Mouse (Mus musculus) forebrain, embryonic 14.5 days (tissue): ENCODE data around the gene Zmynd11. TPM values are rescaled to one million over a fixed set of nuclear protein-coding genes. Genes with fewer than 3 reads are reported as not detected.
"Not testable (repeated sequence)": the region's sequence is repeated elsewhere in the genome, so short reads cannot be mapped to it uniquely, and the experiment has no call there.

Experiments
- ATAC-seq: fragments of 200-750 bp; cut with Nextera tagmentation; 2 replicates; pipeline ENCODE4 v1.8.0; 2017; ENCODE audit warnings: mild to moderate bottlenecking, moderate library complexity
- DNase-seq: peaks from one replicate; pipeline ENCODE4 v3.0.0-alpha.2; 2015; ENCODE audit warnings: low spot score
- H3K27ac ChIP-seq: fragments of 300-500 bp; sonication (generic); 2 replicates; pipeline ENCODE4 v1.5.1; 2014; ENCODE audit warnings: low read depth, mild to moderate bottlenecking, control low read depth, low read length, moderate library complexity
- H3K27me3 ChIP-seq: fragments of 300-500 bp; sonication (generic); replicated peaks from 2 replicates; pipeline ENCODE4 v1.6.1; 2014; ENCODE audit warnings: low read length, control low read depth, mixed read lengths; ENCODE audit not compliant: control insufficient read depth, insufficient read depth
- H3K36me3 ChIP-seq: fragments of 300-500 bp; sonication (generic); 2 replicates; pipeline ENCODE4 v1.6.1; 2014; ENCODE audit warnings: low read length, control low read depth; ENCODE audit not compliant: control insufficient read depth, insufficient read depth
- H3K4me1 ChIP-seq: fragments of 300-500 bp; sonication (generic); 2 replicates; pipeline ENCODE4 v1.6.1; 2014; ENCODE audit warnings: antibody characterized with exemption, low read length, control low read depth; ENCODE audit not compliant: control insufficient read depth, insufficient read depth
- H3K4me2 ChIP-seq: fragments of 300-500 bp; sonication (generic); 2 replicates; pipeline ENCODE4 v1.6.1; 2014; ENCODE audit warnings: mild to moderate bottlenecking, control low read depth, low read length
- H3K4me3 ChIP-seq: fragments of 300-500 bp; sonication (generic); 2 replicates; pipeline ENCODE4 v1.5.1; 2014; ENCODE audit warnings: low read depth, low read length, control low read depth
- H3K9ac ChIP-seq: fragments of 300-500 bp; sonication (generic); 2 replicates; pipeline ENCODE4 v1.6.1; 2014; ENCODE audit warnings: mild to moderate bottlenecking, low read length, control low read depth, moderate library complexity
- H3K9me3 ChIP-seq: fragments of 300-500 bp; sonication (generic); replicated peaks from 2 replicates; pipeline ENCODE4 v1.6.1; 2016; ENCODE audit warnings: low read length, control low read depth, mixed read lengths; ENCODE audit not compliant: control insufficient read depth
- WGBS: fragments of 180-500 bp; shearing (Covaris S2); extraction: QIAGEN DNeasy Blood & Tissue Kit; methylation state at CpG from one replicate; pipeline ENCODE4 v1.1.7; 2014; 5-methylcytosine and 5-hydroxymethylcytosine counted together
- polyA plus RNA-seq: library from polyadenylated mRNA; unstranded; fragments of >200 nt; fragmentation: Nextera tagmentation; extraction: Ambion mirVana; gene quantifications from 2 replicates; pipeline ENCODE4 v1.2.1, GENCODE M21; 2014

Zmynd11 gene
- polyA plus RNA-seq, 1 experiment from 2014 or later: 148 TPM

DNA sequence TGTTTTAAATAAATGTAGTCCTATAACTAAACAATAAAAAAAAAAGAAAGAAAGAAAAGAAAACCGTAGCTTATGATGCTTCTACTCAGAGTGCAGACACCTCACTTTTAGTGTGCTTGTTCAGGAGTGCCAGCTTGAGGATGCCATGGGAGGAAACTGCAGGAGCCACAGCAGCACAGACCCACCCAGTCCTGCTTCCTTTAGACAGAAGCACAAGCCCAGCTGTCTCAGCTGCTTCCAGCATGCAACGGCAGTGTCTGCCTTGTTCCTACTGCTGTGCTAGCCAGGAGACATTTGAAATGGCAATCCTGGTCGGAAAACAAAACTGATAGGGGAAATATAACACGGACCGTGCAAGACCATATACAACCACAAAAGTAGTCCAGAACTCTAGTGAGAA lies 28.1 kb downstream of the Zmynd11 start:
- ATAC-seq (no peak), DNase-seq (no peak)
- WGBS: 84% methylated on average over 5 of the region's 5 CpGs
- Histone ChIP-seq H3K36me3 (peaks cover 6% of the 10 kb centered on the region; the same call in 1 of the 2 replicates), H3K4me1 (no peaks in the 10 kb centered on the region), H3K27ac (no peak overlapping the region), H3K4me2 (no peak overlapping the region), H3K9ac (no peak overlapping the region), H3K9me3 (no peaks in the 10 kb centered on the region), H3K4me3 (no peak overlapping the region), H3K27me3 (no peaks in the 10 kb centered on the region)

DNA sequence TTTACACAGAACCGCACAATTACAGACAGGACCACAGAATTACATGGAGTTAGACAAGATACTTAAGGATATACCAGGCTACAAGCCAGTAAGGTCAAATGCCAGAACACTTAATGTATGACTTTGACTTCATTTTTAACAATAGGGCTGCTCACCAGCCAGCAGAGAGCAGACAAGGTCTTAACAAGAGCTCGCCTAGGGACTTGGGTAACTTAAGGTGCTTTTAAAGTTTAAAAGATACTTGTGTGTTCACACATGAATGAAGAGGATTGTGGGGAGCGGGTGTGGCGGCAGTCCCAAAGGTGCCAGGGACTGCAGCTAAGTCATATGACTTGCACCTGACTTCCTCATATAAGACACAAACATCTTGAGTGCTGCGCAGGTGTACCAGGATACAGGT lies 32.9 kb downstream of the Zmynd11 start:
- not testable (repeated sequence) for H3K4me3 ChIP-seq, H3K4me1 ChIP-seq, H3K9ac ChIP-seq, H3K9me3 ChIP-seq, H3K4me2 ChIP-seq, DNase-seq, H3K27ac ChIP-seq, ATAC-seq, H3K27me3 ChIP-seq
- 92% methylated on average over 4 of the region's 5 CpGs for WGBS
- peaks cover 14% of the 10 kb centered on the region; the same call in 1 of the 2 replicates for H3K36me3 ChIP-seq

GRCm38 (mm10) chr13:9729073-9729472 lies 36.1 kb downstream of the Zmynd11 start:
- Histone ChIP-seq H3K27me3 (no peaks in the 10 kb centered on the region), H3K9me3 (no peaks in the 10 kb centered on the region), H3K4me1 (no peaks in the 10 kb centered on the region), H3K9ac (no peak overlapping the region), H3K4me3 (no peak overlapping the region), H3K27ac (no peak overlapping the region), H3K36me3 (peaks cover 14% of the 10 kb centered on the region; the same call in 1 of the 2 replicates), H3K4me2 (no peak overlapping the region)
- 81% methylated on average over 1 of the region's 1 CpGs for WGBS
- ATAC-seq (no peak), DNase-seq (no peak)

- peaks cover 21% of the 10 kb centered on the region for H3K36me3 ChIP-seq
- DNase-seq (no peak), ATAC-seq (no peak)
- H3K9ac ChIP-seq: no peak overlapping the region
- no peak overlapping the region for H3K4me3 ChIP-seq
- H3K27ac ChIP-seq: no peak overlapping the region
- no peaks in the 10 kb centered on the region for H3K9me3 ChIP-seq
- H3K4me2 ChIP-seq: no peak overlapping the region
- WGBS: 82% methylated on average over 1 of the region's 1 CpGs
- no peaks in the 10 kb centered on the region for H3K27me3 ChIP-seq
- no peaks in the 10 kb centered on the region for H3K4me1 ChIP-seq
Observed at GRCm38 (mm10) chr13:9715224-9715623, 49.9 kb downstream of the Zmynd11 start.

DNA sequence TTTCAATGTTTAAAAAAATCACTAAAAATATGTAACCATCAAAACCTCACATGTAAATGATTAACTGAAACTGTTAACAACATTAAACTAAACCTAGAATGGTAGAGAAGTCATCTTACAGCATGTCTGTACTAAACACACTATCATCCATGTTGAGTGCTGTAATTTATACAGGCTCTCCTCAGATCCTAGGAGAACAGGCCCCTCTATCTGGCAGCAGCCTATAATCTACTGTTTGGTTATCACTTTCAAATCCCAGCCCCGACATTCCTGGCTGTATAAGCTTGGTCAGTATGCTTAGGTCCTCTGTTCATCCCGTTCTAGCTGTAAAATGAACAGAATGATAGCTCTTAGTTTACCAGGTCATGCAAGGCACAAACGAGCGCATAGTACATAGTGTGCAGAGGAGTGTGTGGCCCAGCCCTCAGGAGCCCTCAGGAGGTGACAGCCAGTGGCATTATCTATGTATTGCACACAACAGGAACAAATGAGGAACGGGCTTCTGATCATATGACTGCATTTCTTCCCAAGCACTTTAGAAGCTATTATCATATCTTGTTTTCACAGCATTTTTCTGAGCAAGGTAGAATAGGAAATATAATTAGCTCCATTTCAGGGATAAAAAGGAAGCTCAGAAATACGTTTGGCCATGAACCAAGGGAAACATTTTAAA lies 51.5 kb downstream of the Zmynd11 start:
- Histone ChIP-seq H3K4me2 (no peak overlapping the region), H3K9ac (no peak overlapping the region), H3K27me3 (no peaks in the 10 kb centered on the region), H3K36me3 (peaks cover 16% of the 10 kb centered on the region), H3K9me3 (no peaks in the 10 kb centered on the region), H3K27ac (no peak overlapping the region), H3K4me3 (no peak overlapping the region), H3K4me1 (no peaks in the 10 kb centered on the region)
- WGBS: 86% methylated on average over 6 of the region's 6 CpGs
- ATAC-seq (no peak), DNase-seq (no peak)

- Histone ChIP-seq H3K27ac (no peak overlapping the region), H3K36me3 (peaks cover 17% of the 10 kb centered on the region), H3K9me3 (no peaks in the 10 kb centered on the region), H3K4me1 (no peaks in the 10 kb centered on the region), H3K27me3 (no peaks in the 10 kb centered on the region), H3K4me3 (no peak overlapping the region), H3K9ac (no peak overlapping the region), H3K4me2 (no peak overlapping the region)
- 88% methylated on average over 3 of the region's 3 CpGs for WGBS
- no peak for DNase-seq
- no peak for ATAC-seq
Observed at GRCm38 (mm10) chr13:9712971-9713370, 52.2 kb downstream of the Zmynd11 start.

- DNase-seq (no peak), ATAC-seq (no peak)
- Histone ChIP-seq H3K4me2 (no peak overlapping the region), H3K4me3 (no peak overlapping the region), H3K36me3 (peaks cover 17% of the 10 kb centered on the region), H3K9ac (no peak overlapping the region), H3K9me3 (no peaks in the 10 kb centered on the region), H3K4me1 (no peaks in the 10 kb centered on the region), H3K27me3 (no peaks in the 10 kb centered on the region), H3K27ac (no peak overlapping the region)
- 98% methylated on average over 1 of the region's 1 CpGs for WGBS
Observed at GRCm38 (mm10) chr13:9712409-9712808, 52.7 kb downstream of the Zmynd11 start.

- Histone ChIP-seq H3K9me3 (no peaks in the 10 kb centered on the region), H3K4me3 (no peak overlapping the region), H3K4me2 (no peak overlapping the region), H3K4me1 (no peaks in the 10 kb centered on the region), H3K27me3 (no peaks in the 10 kb centered on the region), H3K9ac (no peak overlapping the region), H3K36me3 (peaks cover 10% of the 10 kb centered on the region), H3K27ac (no peak overlapping the region)
- DNase-seq (no peak), ATAC-seq (no peak)
- WGBS: 91% methylated on average over 7 of the region's 7 CpGs
Observed at GRCm38 (mm10) chr13:9708433-9709240, 56.5 kb downstream of the Zmynd11 start.

- no peak for ATAC-seq
- WGBS: 87% methylated on average over 8 of the region's 8 CpGs
- H3K4me1 ChIP-seq: no peaks in the 10 kb centered on the region
Observed at GRCm38 (mm10) chr13:9706720-9707119, 58.4 kb downstream of the Zmynd11 start.

More at GRCm38 (mm10) chr13:9706720-9707119, 58.4 kb downstream of the Zmynd11 start:
- Histone ChIP-seq H3K36me3 (peaks cover 10% of the 10 kb centered on the region), H3K4me3 (no peak overlapping the region), H3K9ac (no peak overlapping the region), H3K9me3 (no peaks in the 10 kb centered on the region), H3K27me3 (no peaks in the 10 kb centered on the region), H3K27ac (no peak overlapping the region), H3K4me2 (no peak overlapping the region)
- no peak for DNase-seq
